Mouse (Mus musculus) left cerebral cortex, postnatal 25 days (tissue): ENCODE data around the gene Myh8. TPM values are rescaled to one million over a fixed set of nuclear protein-coding genes. Genes with fewer than 3 reads are reported as not detected.

Experiments
- DNase-seq, 2 experiments: peaks; one replicate each; pipeline ENCODE4 v3.0.0; 2022; ENCODE audit warnings: low spot score in 2 of 2, mixed read lengths in 1 of 2
- intact Hi-C: fragments of 180-260 bp; cut with DNase I; formaldehyde crosslinking; loops from one replicate; pipeline ENCODE4 v1.15.1; 2025
- total RNA-seq, 2 experiments: library from RNA; stranded (reverse); gene quantifications; 2 replicates each; pipeline ENCODE4 v1.2.3; 2021

Myh8 gene
- under 1 TPM; 0.44 to 0.48 TPM for total RNA-seq

DNA sequence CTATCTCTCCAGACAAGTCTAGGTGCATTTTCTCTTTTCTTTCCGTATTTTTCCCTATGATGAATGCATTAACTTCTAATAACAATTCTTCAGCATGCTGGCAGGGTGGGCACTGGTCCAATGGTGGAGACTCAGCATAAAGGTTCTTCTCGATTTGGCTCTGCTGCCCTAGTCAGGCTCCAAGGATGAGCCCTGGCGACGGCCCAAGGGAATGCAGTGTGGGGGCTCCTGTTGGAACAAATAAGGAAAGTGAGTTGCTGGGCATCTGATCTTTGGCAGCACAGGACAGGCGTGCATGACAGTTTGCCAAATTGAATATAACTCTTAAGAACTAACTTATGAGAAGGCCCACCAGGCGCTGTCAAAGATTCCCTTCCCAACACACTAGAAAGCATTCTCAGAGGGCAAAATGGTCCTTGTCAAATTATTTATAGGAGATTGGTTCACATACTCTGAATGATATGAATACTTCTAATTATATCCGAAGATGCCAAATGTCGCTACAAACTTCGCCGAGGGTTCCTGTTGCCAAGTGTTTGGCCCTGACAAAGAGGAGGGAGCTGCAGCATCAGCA lies at the start of gene Myh8:
Myh8 (plus strand) TSS at position 524 of the 574 bp plus-strand sequence.
- DNase-seq, result no peak
- intact Hi-C loops, result no loop called here

GRCm38 (mm10) chr11:67228731-67229130 lies 48.2 kb upstream of the Myh8 start:
- intact Hi-C loops, result loop anchor here (2.0 kb wide), 2 partner anchors 64 to 104 kb away; no protein-coding TSS in a partner anchor
- DNase-seq, result peak in 1 of 2 experiments; percentile 64

- intact Hi-C loops, result loop anchor here (2.0 kb wide), 2 partner anchors 64 to 104 kb away; no protein-coding TSS in a partner anchor
- DNase-seq, result peak; percentile 30 to 86
Observed at GRCm38 (mm10) chr11:67229166-67229565, 47.8 kb upstream of the Myh8 start.

DNA sequence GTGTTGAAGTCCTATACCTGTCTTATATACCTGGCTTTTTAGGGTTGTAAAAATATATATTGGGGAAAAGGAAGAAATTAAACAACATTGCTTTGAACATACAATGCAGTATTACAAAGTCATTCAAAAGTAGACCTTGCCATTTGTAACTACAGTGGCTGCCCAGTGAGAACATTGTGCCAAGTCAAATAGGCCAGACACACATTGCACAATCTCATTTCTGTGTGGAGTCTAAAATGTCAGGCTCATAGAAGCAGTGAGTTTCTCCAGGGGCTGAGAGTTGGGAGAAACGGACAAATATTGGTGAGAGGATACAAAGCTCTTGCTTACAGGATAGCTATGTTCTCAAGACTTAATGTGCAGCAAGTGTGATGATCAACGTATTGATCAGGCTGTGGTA lies 47.0 kb upstream of the Myh8 start:
- no peak for DNase-seq
- intact Hi-C loops, result loop anchor here (2.0 kb wide), 2 partner anchors 65 to 105 kb away; no protein-coding TSS in a partner anchor

GRCm38 (mm10) chr11:67235639-67236358 lies 41.1 kb upstream of the Myh8 start:
- intact Hi-C loops, result loop anchor here (2.0 kb wide), 2 partner anchors 115 to 123 kb away; no protein-coding TSS in a partner anchor
- DNase-seq, result peak; percentile 35 to 68

GRCm38 (mm10) chr11:67236799-67237198 lies 40.1 kb upstream of the Myh8 start:
- intact Hi-C loops, result loop anchor here (2.0 kb wide), 1 partner anchor 114 kb away; no protein-coding TSS in a partner anchor
- DNase-seq, result no peak

- intact Hi-C loops, result loop anchor here (2.0 kb wide), 1 partner anchor 113 kb away; no protein-coding TSS in a partner anchor
- DNase-seq, result no peak
Observed at GRCm38 (mm10) chr11:67237481-67238079, 39.3 kb upstream of the Myh8 start, which contains the start of gene Myh4. Gene Myh4, plus strand, starts transcription at chr11:67238029.

DNA sequence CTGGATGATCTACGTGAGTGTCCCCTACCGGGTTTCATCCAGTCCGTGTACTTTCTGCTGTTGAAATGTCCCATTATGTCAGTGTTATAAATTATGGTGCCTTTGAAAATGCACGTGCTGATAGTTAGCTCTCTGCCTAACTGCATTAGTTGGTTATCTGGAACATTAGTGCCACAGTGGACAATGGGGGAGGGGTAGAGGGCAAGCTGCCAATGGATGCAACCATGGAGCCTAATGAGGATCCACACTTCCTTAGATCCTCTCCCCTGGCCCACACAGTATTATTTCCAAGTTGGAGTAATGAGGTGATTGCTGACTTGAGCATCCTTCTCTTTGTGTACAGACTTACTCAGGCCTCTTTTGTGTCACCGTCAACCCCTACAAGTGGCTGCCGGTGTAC lies 35.9 kb upstream of the Myh8 start:
- no peak for DNase-seq
- intact Hi-C loops, result no loop called here

DNA sequence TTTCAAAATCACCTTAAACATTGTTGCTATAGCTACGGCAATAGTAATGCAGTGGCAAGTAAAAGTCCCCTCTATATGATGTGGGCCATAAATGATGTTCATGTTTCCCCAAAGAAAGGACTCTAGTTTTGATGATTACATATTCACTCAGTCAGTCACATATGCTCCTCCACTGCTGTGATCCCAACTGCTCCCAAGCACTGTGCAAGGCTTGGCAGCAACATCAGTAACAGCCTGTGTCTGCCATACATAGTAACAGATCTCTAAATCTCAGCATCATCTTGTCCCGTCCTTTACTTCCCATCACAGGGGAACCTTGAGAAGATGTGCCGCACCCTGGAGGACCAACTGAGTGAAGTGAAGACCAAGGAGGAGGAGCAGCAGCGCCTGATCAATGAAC lies 23.2 kb upstream of the Myh8 start:
- intact Hi-C loops, result no loop called here
- peak in 1 of 2 experiments; percentile 67 for DNase-seq

DNA sequence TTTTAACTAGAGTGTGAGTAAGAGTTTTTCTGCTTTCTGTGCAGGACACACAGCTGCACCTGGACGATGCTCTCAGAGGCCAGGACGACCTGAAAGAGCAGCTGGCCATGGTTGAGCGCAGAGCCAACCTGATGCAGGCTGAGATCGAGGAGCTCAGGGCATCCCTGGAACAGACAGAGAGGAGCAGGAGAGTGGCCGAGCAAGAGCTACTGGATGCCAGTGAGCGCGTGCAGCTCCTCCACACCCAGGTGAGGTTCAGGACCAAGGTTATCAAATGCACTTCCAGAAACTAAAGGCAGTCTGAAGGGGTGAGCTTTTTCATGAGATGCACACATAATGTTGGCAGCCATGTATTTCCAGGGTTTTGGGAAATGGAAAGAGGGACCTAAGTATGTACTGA lies 19.9 kb upstream of the Myh8 start:
- intact Hi-C loops, result no loop called here

DNA sequence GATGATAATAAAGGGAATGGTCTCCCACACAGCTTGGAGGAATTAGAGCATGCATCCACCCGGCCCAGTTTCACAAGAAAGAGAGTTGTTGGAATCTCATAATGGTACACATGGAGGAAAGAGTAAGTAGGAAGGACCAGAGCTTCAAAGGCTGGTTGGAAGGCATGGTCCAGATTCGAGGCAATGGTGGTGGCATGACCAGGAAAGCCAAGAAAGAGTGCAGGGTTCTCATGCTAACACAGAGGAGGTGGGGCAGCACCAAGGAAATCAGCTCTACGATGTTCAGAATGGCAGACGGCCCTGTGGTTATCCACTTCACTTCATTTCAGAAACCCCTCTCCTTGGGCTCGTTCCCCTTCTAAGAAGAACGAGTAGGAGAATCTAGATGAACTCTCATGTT lies 16.0 kb upstream of the Myh8 start:
- intact Hi-C loops, result no loop called here
- DNase-seq, result no peak

More for the DNA sequence above, 19.9 kb upstream of the Myh8 start:
- DNase-seq, result no peak

DNA sequence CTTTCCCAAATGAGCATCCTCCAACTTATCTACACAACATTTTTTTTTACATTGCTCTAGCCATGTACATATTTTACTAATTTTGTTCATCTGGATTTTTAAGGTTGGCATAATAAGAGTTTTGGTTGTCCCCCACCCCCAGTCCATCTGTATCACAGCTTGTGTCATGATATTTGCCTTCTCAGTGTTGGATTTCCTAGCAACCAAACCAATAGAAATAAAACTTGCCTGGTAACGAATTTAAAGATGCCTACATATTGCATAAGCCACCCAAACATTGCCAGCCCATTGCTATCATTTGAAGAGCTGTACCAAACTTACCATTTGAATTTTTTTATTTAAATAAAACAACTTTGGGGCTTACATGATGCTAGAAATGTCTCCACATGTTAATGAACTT lies 16.5 kb downstream of the Myh8 start:
- intact Hi-C loops, result no loop called here
- DNase-seq, result peak in 1 of 2 experiments; percentile 64

DNA sequence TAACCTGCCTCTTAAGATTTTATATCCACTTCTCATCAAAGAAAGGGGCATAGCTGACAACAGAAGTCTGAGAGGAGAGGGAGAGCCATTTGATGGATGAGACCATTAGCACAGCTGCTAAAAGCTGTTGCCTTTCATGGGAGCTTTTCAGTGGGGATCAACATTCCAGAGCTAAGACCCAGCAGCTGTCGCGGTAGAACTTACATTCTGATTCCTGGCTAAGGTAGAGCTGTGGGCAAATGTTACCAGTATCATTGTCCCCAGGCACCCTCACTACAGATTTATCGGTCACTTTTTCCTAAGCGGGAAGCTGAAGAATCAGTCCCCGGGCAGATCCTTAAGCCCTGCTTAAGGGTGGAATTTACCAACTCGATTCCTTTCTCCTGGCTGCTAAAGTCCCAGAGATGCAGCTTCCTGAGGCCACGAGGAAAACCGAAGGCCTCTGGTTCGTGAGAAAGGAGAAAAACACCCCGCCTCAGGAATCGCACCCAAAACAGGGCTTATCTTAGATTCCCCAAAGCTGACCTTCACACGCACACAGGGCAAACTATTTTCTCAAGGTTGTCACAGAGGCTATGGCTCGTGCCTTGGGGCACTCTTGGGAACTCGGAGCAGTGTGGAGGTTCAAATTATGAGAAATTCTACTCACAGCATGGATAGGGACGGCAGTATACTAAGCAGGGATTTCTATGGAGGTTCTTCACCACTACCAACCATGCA lies 37.0 kb downstream of the Myh8 start:
- intact Hi-C loops, result no loop called here
- no peak for DNase-seq

DNA sequence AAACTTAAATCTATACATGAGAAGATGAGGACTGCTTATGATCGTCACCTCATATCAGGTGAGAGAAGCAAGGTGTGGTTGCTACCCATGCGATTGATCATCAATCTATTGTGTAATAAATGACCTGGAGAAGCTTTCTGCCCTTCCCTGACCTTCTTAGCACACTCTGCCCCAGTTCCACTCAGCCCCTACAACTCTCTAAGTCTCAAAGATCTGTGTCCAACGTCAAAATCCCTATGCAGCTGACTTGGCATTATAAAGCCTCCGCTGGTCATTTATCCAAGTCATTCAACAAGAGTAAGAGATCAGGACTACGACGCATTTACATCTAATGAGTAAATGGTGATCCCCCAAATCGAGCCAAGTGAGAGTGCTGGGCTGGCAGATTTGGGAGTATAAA lies 44.4 kb downstream of the Myh8 start, which contains the start of gene Myh13:
Myh13 (plus strand) TSS at position 301 of the 400 bp plus-strand sequence.
- no peak for DNase-seq
- intact Hi-C loops, result no loop called here

DNA sequence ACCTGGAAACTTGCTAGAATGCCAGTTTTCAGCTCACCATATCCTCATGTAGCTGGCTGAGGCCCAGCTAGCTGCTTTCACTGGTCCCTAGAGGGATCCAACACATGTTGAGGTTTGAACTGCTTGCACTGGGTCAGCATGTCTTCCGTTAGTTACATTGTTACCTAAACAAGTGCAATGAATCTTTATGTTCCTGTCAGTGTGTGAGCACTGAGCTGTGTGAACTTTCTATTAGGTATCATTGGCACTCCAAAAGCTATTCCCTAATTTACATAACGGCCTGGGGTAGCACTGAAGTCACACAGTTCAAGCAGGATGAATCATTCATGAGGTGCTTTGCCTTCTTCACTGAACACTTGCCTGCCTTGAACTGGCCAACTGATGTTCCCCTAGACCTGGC lies 49.6 kb downstream of the Myh8 start:
- DNase-seq, result no peak
- intact Hi-C loops, result no loop called here

GRCm38 (mm10) chr11:67344556-67344955 lies 67.6 kb downstream of the Myh8 start:
- intact Hi-C loops, result loop anchor here (10.0 kb wide), 1 partner anchor 320 kb away; the partner anchor contains the start of gene Tmem220
- no peak for DNase-seq

- intact Hi-C loops, result loop anchor here (10.0 kb wide), 1 partner anchor 321 kb away; the partner anchor contains the start of gene Tmem220
- DNase-seq, result no peak
Observed at GRCm38 (mm10) chr11:67345186-67345855, 68.4 kb downstream of the Myh8 start.

- intact Hi-C loops, result loop anchor here (10.0 kb wide), 1 partner anchor 321 kb away; the partner anchor contains the start of gene Tmem220
- DNase-seq, result no peak
Observed at GRCm38 (mm10) chr11:67345856-67346236, 68.9 kb downstream of the Myh8 start.
